Mouse (Mus musculus) cerebellum, adult 2 months (tissue): ENCODE measurements at regions not wholly inside any gene's neighbourhood (a gene's known extent, or its start where the extent isn't known, plus 50 kb on each side); places are given as distances from the start of the nearest gene placed in this dataset.

ENCODE experiments used
- DNase-seq, 2 experiments: peaks; one replicate each; pipeline ENCODE4 v3.0.0; 2021
- H3K27ac ChIP-seq: fragments of 200-500 bp; 2 replicates; pipeline ENCODE4 v1.5.1; 2012; ENCODE audit warnings: low read length, control low read depth, inconsistent platforms; ENCODE audit not compliant: insufficient read depth
- H3K27me3 ChIP-seq: fragments of 200-500 bp; 2 replicates; pipeline ENCODE4 v1.6.1; 2012; ENCODE audit warnings: inconsistent platforms, mild to moderate bottlenecking, low read length, moderate library complexity; ENCODE audit not compliant: control insufficient read depth, insufficient read depth
- H3K4me1 ChIP-seq: fragments of 200-500 bp; 2 replicates; pipeline ENCODE4 v1.6.1; 2011; ENCODE audit warnings: low read length; ENCODE audit not compliant: control insufficient read depth, insufficient read depth
- H3K4me3 ChIP-seq: fragments of 200-500 bp; replicated peaks from 2 replicates; pipeline ENCODE3; 2011; ENCODE audit warnings: mild to moderate bottlenecking, low read depth, low read length, control low read depth; ENCODE audit not compliant: insufficient read depth
- CTCF ChIP-seq: fragments of 200-500 bp; IDR thresholded peaks from 2 replicates; pipeline ENCODE4 v1.5.1; 2011; ENCODE audit warnings: low read depth, mild to moderate bottlenecking, control low read depth, low read length, moderate library complexity, borderline replicate concordance; ENCODE audit not compliant: insufficient read depth
- POLR2A ChIP-seq: fragments of 200-500 bp; IDR thresholded peaks from 2 replicates; pipeline ENCODE4 v1.6.1; 2011; ENCODE audit warnings: low read length, control low read depth, borderline replicate concordance; ENCODE audit not compliant: insufficient read depth
- WGBS: fragments of 180-500 bp; shearing (Covaris S2); methylation state at CpG from one replicate; pipeline ENCODE4 v1.1.7; 2018; 5-methylcytosine and 5-hydroxymethylcytosine counted together

DNA sequence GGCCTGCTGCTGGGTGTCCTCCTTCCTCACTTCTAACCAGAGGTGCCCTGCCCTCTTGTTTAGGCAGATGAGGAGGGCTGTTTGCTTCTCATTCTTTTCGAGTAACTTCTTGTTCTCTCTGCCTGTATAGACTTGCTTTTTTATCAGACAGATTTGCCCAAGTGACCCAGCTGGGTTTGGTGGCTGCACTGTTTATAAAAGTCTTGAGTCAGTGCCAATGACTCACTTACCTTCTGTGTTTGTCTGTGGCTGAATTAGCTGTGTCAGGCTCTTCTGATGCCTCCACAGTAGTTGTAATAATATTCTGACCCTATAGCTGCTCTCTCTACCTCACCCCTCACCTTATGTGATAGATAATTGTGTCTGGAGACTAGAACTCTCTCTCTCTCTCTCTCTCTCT is 62.2 kb upstream of the Kcna4 start:
- Histone ChIP-seq H3K27me3 (no peaks in the 10 kb centered on the region), H3K27ac (no peak overlapping the region), H3K4me3 (no peak overlapping the region), H3K4me1 (no peaks in the 10 kb centered on the region)
- no peak for DNase-seq
- TF ChIP-seq CTCF (no peak), POLR2A (no peak)
- 50% methylated on average over 1 of the region's 1 CpGs for WGBS

- no peak for TF ChIP-seq POLR2A
- no peak for TF ChIP-seq CTCF
- no peaks in the 10 kb centered on the region for H3K4me1 ChIP-seq
- no peak overlapping the region for H3K4me3 ChIP-seq
- WGBS: 62% methylated on average over 2 of the region's 2 CpGs
- no peaks in the 10 kb centered on the region for H3K27me3 ChIP-seq
- DNase-seq: no peak
- H3K27ac ChIP-seq: no peak overlapping the region
Observed at GRCm38 (mm10) chr2:107231680-107232079, 58.8 kb upstream of the Kcna4 start.

- TF ChIP-seq POLR2A (no peak), CTCF (no peak)
- Histone ChIP-seq H3K27me3 (no peaks in the 10 kb centered on the region), H3K4me1 (no peaks in the 10 kb centered on the region), H3K27ac (no peak overlapping the region), H3K4me3 (no peak overlapping the region)
- WGBS: 81% methylated on average over 2 of the region's 2 CpGs
- no peak for DNase-seq
Observed at GRCm38 (mm10) chr2:107232885-107233284, 57.6 kb upstream of the Kcna4 start.
